ENCODE assay signal across 16 mouse cellular contexts in the genomic region with DNA sequence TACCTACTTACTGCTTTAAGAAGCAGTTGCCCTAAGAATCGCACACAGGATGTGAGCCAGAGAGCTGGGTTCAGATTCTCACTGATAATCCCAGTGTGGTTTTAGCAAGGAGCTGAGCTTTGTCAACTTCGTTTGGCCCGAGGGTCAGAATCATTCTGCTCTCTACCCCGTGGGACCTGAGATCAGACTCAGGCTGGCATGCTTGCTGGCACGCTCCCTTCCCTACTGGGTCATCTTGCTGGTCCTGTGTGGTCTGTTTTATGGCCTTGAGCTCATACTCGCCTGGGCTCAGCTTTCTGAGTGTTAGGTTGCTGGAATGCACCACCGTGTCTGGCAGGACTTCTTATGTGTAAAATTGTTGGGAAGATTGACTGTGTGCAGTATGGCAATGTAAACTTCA.
DNase-seq lines count a peak whose midpoint lies in the region; ATAC-seq and TF ChIP-seq lines count a peak whose summit lies in the region.
"Had no signal": no experiment of that assay in that cellular context is flagged by ENCODE, and none has a peak within 500 bp of the region (broad histone marks: within the 10 kb centered on the region; RNA-seq: fewer than 3 reads in every experiment).

No protein-coding gene starts in this region.

- H3K4me2 ChIP-seq in lung, embryonic 14.5 days, result no peak overlapping the region
- H3K4me2 ChIP-seq in lung, postnatal 0 days (replicated peaks; ENCODE audit: low read depth, low read length), result no peak overlapping the region
- H3K4me2 ChIP-seq in limb, embryonic 14.5 days (replicated peaks; ENCODE audit: low read depth, low read length, severe bottlenecking), result no peak overlapping the region
- H3K4me2 ChIP-seq: hindbrain, embryonic 12.5 days; liver, embryonic 12.5 days had no signal

- no peak overlapping the region for H3K9ac ChIP-seq in lung, embryonic 14.5 days
- no peak overlapping the region for H3K9ac ChIP-seq in lung, postnatal 0 days (replicated peaks; ENCODE audit: low read depth)
- no peak overlapping the region for H3K9ac ChIP-seq in limb, embryonic 14.5 days (ENCODE audit: low read depth, low read length, severe bottlenecking)
- H3K9ac ChIP-seq: hindbrain, embryonic 12.5 days; liver, embryonic 12.5 days had no signal

- H3K4me1 ChIP-seq in lung, embryonic 14.5 days (ENCODE audit: insufficient read depth), result no peaks in the 10 kb centered on the region
- H3K4me1 ChIP-seq in lung, postnatal 0 days (ENCODE audit: insufficient read depth, low read depth, low read length), result no peaks in the 10 kb centered on the region
- H3K4me1 ChIP-seq in limb, embryonic 14.5 days (ENCODE audit: control insufficient read depth, insufficient read depth, low read length), result peaks cover 11% of the 10 kb centered on the region
- H3K4me1 ChIP-seq: hindbrain, embryonic 12.5 days; liver, embryonic 12.5 days had no signal

- no peaks in the 10 kb centered on the region for H3K27me3 ChIP-seq in lung, embryonic 14.5 days (ENCODE audit: insufficient read depth, low read length)
- H3K27me3 ChIP-seq in lung, postnatal 0 days (replicated peaks; ENCODE audit: insufficient read depth, low read length), result no peaks in the 10 kb centered on the region
- no peaks in the 10 kb centered on the region for H3K27me3 ChIP-seq in limb, embryonic 14.5 days (ENCODE audit: control insufficient read depth, insufficient read depth, low read length)
- H3K27me3 ChIP-seq: hindbrain, embryonic 12.5 days; liver, embryonic 12.5 days had no signal

- no peaks in the 10 kb centered on the region for H3K9me3 ChIP-seq in lung, embryonic 14.5 days (ENCODE audit: low read depth, low read length)
- no peaks in the 10 kb centered on the region for H3K9me3 ChIP-seq in lung, postnatal 0 days (ENCODE audit: low read length)
- no peaks in the 10 kb centered on the region for H3K9me3 ChIP-seq in limb, embryonic 14.5 days (ENCODE audit: control insufficient read depth, low read length)
- H3K9me3 ChIP-seq: G1E; hindbrain, embryonic 12.5 days; liver, embryonic 12.5 days had no signal

- no peak for TF ChIP-seq POLR2A in limb, embryonic 14.5 days (IDR thresholded peaks at IDR 0.05; ENCODE audit: borderline replicate concordance, extremely low read depth, insufficient read depth, insufficient read length)

- no peak for TF ChIP-seq EP300 in lung, postnatal 0 days (IDR thresholded peaks at IDR 0.05)

- TF ChIP-seq CTCF in lung, embryonic 14.5 days (IDR thresholded peaks at IDR 0.05; ENCODE audit: low read depth), result no peak
- no peak for TF ChIP-seq CTCF in lung, postnatal 0 days (IDR thresholded peaks at IDR 0.05)

- H3K4me3 ChIP-seq in lung, embryonic 14.5 days (ENCODE audit: low read depth, low read length), result no peak overlapping the region
- H3K4me3 ChIP-seq in lung, postnatal 0 days (ENCODE audit: low read depth, low read length), result no peak overlapping the region
- H3K4me3 ChIP-seq in limb, embryonic 14.5 days (replicated peaks; ENCODE audit: low read length), result no peak overlapping the region
- H3K4me3 ChIP-seq: hindbrain, embryonic 12.5 days; liver, embryonic 12.5 days had no signal

- no peaks in the 10 kb centered on the region for H3K36me3 ChIP-seq in lung, embryonic 14.5 days (ENCODE audit: insufficient read depth)
- H3K36me3 ChIP-seq in lung, postnatal 0 days (ENCODE audit: insufficient read depth, low read length), result no peaks in the 10 kb centered on the region
- no peaks in the 10 kb centered on the region for H3K36me3 ChIP-seq in limb, embryonic 14.5 days (ENCODE audit: control insufficient read depth, insufficient read depth, low read length)

- H3K27ac ChIP-seq in lung, embryonic 14.5 days (ENCODE audit: low read depth), result peak overlapping the region; percentile 19; the same call in 1 of the 2 replicates
- no peak overlapping the region for H3K27ac ChIP-seq in lung, postnatal 0 days (ENCODE audit: low read length)
- H3K27ac ChIP-seq in limb, embryonic 14.5 days (replicated peaks; ENCODE audit: low read depth, low read length), result peak overlapping the region; percentile 22; the same call in 1 of the 2 replicates
- H3K27ac ChIP-seq: hindbrain, embryonic 12.5 days; liver, embryonic 12.5 days had no signal

- 54% methylated on average over 7 of the region's 7 CpGs for WGBS in lung, embryonic 14.5 days
- WGBS in lung, postnatal 0 days, result 65% methylated on average over 7 of the region's 7 CpGs
- 42% methylated on average over 7 of the region's 7 CpGs for WGBS in limb, embryonic 14.5 days

- intact Hi-C loops in left cerebral cortex, postnatal 25 days (cut with DNase I), result no loop called here

- no peak for ATAC-seq in lung, embryonic 14.5 days (ENCODE audit: insufficient read depth)
- no peak for ATAC-seq in lung, postnatal 0 days
- ATAC-seq in limb, embryonic 14.5 days (ENCODE audit: low FRiP score, low read depth), result peak; percentile 36; the same call in 1 of the 2 replicates
- ATAC-seq: liver, embryonic 12.5 days had no signal

- peak; percentile 12 for DNase-seq in embryo, embryonic 10 days (ENCODE audit: low spot score)
- DNase-seq in embryo, embryonic 10.5 days (ENCODE audit: low spot score), result no peak
- DNase-seq in lung, embryonic 14.5 days, result peak; percentile 34
- DNase-seq in lung, postnatal 0 days (ENCODE audit: low spot score), result no peak
- DNase-seq in limb, embryonic 14.5 days (ENCODE audit: low spot score), result peak; percentile 41
- no peak for DNase-seq in left cerebral cortex, postnatal 25 days (ENCODE audit: low spot score in 2 of 2)
- no peak for DNase-seq in thymus, postnatal 4 days
- no peak for DNase-seq in spleen, postnatal 10 days (ENCODE audit: low spot score in 2 of 2)
- DNase-seq: cerebellum, postnatal 14 days; layer of hippocampus, postnatal 36 days; lung, postnatal 4 days; right cerebral cortex, postnatal 4 days; thymus, adult 18-20 months had no signal

Comparison
In these comparisons a context has a peak if more than half of its experiments do, and no peak if none do; other contexts are left out.
1. DNase-seq: peak in embryo, embryonic 10 days (single experiment), lung, embryonic 14.5 days (single experiment) and limb, embryonic 14.5 days (single experiment); none in embryo, embryonic 10.5 days (single experiment), lung, postnatal 0 days (single experiment), left cerebral cortex, postnatal 25 days (0 of 2), thymus, postnatal 4 days (single experiment) and spleen, postnatal 10 days (0 of 2).